Mouse (Mus musculus): ENCODE data around the gene Trim14. TPM values are rescaled to one million over a fixed set of nuclear protein-coding genes. Genes with fewer than 3 reads are reported as not detected.
A peak's percentile ranks its signal among the peaks of the same experiment; 100 is the strongest.
"Not testable (repeated sequence)": the region's sequence is repeated elsewhere in the genome, so short reads cannot be mapped to it uniquely, and the experiment has no call there.

Trim14 gene
- 0.48 and 1.2 TPM in 2 replicates for polyA plus RNA-seq (2015; fragmentation: Nextera tagmentation; extraction: Ambion mirVana)

DNA sequence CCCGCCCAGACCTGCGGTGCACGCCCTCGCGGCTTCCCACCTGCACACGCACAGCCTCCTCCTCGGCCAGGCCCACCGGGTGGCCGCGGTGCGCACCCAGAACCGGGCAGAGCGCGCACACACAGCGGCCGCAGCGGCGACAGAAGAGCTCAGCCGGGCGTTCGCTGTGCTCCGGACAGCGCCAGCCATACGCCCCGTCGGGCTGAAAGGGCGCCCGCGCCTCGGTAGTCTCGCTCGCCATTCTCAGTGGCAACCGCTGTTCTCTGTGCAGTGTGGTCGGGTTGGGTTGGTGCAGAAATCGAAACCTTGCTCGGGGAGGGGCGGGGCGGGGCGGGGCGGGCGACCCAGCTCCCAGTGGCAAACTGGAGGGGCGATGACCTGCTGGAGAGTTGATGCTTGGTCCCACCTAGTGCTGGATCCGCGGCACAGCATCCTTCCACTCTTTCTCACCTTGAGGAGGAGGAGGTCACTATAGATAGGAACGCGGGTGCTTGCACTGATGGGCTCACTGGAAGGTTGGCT is at the start of gene Trim14:
Gene Trim14 (minus strand): TSS at position 302 of the 522 bp plus-strand sequence.
- Histone ChIP-seq H3K27ac (replicated peaks) (no peak within 1 kb of the TSS), H3K4me2 (replicated peaks) (peak within 1 kb of the TSS; percentile 54), H3K4me3 (peak within 1 kb of the TSS; percentile 41), H3K36me3 (no peaks in the 10 kb centered on the region), H3K27me3 (peaks cover 49% of the 10 kb centered on the region), H3K9me3 (no peaks in the 10 kb centered on the region), H3K9ac (replicated peaks) (no peak within 1 kb of the TSS; the same call in 1 of the 2 replicates), H3K4me1 (peaks cover 9% of the 10 kb centered on the region)
- ATAC-seq (replicated peaks): 0 out of 2 replicates have a peak, but pooled peaks have one; percentile 63
- 2% methylated on average over 46 of the region's 46 CpGs for WGBS

DNA sequence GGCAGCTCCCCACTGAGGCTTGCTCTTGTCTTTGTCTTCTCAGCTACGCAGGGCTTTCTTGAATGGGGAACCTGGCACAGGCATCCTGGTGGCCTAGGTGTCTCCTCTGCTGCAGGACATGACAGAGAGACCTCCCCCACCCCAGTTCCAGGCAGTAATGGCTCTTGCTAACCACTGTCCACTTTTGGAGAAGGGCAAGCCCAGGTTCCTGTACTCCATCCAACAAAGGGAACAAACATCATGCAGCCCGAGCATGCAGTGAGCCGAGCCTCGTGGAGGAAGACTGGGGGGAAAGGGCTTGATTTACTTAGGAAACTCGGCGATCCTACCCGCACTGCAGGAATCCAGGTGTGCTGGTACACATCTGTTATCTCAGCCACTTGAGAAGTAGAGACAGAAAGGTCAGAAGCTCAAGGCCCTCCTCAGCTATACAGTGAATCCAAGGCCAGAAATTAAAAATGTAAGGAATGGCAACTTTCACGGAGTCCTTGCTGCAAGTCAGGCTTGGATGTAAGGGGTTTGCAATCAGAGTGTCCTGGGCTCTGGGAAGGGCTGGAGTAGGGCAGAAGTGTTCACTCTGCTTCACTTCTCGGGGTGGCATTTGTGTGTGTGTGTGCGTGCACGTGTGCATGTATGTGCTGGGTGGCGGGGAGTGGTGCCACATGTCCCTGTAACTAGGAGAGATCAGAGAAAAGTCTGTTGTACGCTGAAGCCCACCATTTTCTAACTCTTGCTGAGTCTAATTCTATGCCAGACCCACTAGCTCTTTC is 49.3 kb upstream of the Trim14 start:
- H3K27ac ChIP-seq (replicated peaks): no peak overlapping the region
- ATAC-seq (replicated peaks): no peak

DNA sequence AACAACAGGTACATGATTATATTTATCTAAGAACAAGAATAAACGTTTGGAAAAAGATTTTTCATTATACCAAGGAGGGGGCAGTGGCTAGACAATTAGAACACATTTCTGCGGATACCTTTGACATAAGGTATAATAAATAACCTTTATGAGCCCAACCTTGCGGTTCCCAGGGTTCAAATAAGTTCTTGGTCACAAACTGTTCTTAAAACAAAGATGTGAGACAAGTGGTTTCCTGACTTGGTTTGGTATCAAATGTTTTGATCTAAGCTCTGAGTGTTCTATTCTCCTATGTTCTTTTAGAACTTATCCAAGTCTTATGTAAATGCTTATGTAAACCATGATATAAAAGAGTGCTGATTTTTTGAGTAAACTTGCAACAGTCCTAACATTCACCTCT is 48.6 kb upstream of the Trim14 start:
- not testable (repeated sequence) for H3K9me3 ChIP-seq; H3K27ac ChIP-seq (replicated peaks); H3K9ac ChIP-seq (replicated peaks); ATAC-seq (replicated peaks); H3K4me1 ChIP-seq; H3K4me2 ChIP-seq (replicated peaks); H3K4me3 ChIP-seq; H3K36me3 ChIP-seq; H3K27me3 ChIP-seq
- WGBS: 79% methylated on average over 3 of the region's 3 CpGs

More for the DNA sequence above, 49.3 kb upstream of the Trim14 start:
- Histone ChIP-seq H3K27me3 (no peaks in the 10 kb centered on the region), H3K4me1 (no peaks in the 10 kb centered on the region), H3K9ac (replicated peaks) (no peak overlapping the region), H3K4me3 (no peak overlapping the region), H3K4me2 (replicated peaks) (no peak overlapping the region), H3K9me3 (0 out of 2 replicates have a peak, but pooled peaks cover 4% of the 10 kb centered on the region), H3K36me3 (no peaks in the 10 kb centered on the region)
- WGBS: 81% methylated on average over 13 of the region's 13 CpGs

DNA sequence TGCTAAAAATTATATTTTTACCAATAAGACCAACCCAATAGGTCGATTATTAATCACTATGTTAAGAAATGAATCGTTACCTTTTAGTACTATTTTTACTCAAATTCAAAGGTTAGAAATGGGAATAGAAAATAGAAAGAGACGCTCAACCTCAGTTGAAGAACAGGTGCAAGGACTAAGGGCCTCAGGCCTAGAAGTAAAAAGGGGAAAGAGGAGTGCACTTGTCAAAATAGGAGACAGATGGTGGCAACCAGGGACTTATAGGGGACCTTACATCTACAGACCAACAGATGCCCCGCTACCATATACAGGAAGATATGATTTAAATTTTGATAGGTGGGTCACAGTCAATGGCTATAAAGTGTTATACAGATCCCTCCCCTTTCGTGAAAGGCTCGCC is 48.1 kb upstream of the Trim14 start:
- not testable (repeated sequence) for H3K4me1 ChIP-seq; H3K9me3 ChIP-seq; H3K27me3 ChIP-seq; H3K9ac ChIP-seq (replicated peaks); H3K4me2 ChIP-seq (replicated peaks); ATAC-seq (replicated peaks); H3K27ac ChIP-seq (replicated peaks); H3K36me3 ChIP-seq; H3K4me3 ChIP-seq
- 89% methylated on average over 2 of the region's 6 CpGs for WGBS

DNA sequence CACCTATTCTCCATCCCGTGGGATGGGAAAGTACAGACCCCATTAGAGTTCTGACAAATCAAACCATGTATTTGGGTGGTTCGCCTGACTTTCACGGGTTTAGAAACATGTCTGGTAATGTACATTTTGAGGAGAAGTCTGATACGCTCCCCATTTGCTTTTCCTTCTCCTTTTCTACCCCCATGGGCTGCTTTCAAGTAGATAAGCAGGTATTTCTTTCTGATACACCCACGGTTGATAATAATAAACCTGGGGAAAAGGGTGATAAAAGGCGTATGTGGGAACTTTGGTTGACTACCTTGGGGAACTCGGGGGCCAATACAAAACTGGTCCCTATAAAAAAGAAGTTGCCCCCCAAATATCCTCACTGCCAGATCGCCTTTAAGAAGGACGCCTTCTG is 46.1 kb upstream of the Trim14 start:
- H3K4me3 ChIP-seq; H3K27me3 ChIP-seq; ATAC-seq (replicated peaks); H3K9me3 ChIP-seq; H3K4me2 ChIP-seq (replicated peaks); H3K4me1 ChIP-seq; H3K27ac ChIP-seq (replicated peaks); H3K36me3 ChIP-seq; H3K9ac ChIP-seq (replicated peaks): not testable (repeated sequence)
- WGBS: 93% methylated on average over 9 of the region's 9 CpGs

DNA sequence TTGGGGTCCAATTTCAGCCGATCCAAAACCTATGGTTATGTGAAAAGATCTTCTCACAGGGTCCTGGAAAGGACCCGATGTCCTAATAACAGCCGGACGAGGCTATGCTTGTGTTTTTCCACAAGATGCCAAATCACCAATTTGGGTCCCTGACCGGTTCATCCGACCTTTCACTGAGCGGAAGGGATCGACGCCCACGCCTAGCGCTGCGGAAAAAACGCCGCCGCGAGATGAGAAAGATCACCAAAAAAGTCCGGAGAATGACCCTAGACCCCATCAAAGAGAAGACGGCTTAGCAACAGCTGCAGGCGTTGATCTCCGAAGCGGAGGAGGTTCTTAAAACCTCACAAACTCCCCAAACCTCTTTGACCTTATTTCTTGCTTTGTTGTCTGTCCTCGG is 45.6 kb upstream of the Trim14 start:
- ATAC-seq (replicated peaks); H3K4me2 ChIP-seq (replicated peaks); H3K36me3 ChIP-seq; H3K27ac ChIP-seq (replicated peaks); H3K4me3 ChIP-seq; H3K9me3 ChIP-seq; H3K9ac ChIP-seq (replicated peaks); H3K4me1 ChIP-seq; H3K27me3 ChIP-seq: not testable (repeated sequence)
- 98% methylated on average over 22 of the region's 22 CpGs for WGBS

DNA sequence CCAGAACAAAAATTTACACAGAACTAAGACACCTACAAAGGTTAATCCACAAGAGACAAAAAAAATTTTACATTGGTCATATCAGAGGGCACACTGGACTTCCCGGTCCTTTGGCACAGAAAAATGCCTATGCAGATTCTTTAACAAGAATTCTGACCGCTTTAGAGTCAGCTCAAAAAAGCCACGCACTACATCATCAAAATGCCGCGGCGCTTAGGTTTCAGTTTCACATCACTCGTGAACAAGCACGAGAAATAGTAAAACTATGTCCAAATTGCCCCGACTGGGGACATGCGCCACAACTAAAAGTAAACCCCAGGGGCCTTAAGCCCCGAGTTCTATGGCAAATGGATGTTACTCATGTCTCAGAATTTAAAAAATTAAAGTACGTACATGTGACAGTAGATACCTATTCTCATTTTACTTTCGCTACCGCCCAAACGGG is 44.9 kb upstream of the Trim14 start:
- H3K4me1 ChIP-seq; H3K9ac ChIP-seq (replicated peaks); H3K27ac ChIP-seq (replicated peaks); H3K4me2 ChIP-seq (replicated peaks); ATAC-seq (replicated peaks); H3K9me3 ChIP-seq; H3K27me3 ChIP-seq; H3K36me3 ChIP-seq; H3K4me3 ChIP-seq: not testable (repeated sequence)
- WGBS: 92% methylated on average over 15 of the region's 15 CpGs

DNA sequence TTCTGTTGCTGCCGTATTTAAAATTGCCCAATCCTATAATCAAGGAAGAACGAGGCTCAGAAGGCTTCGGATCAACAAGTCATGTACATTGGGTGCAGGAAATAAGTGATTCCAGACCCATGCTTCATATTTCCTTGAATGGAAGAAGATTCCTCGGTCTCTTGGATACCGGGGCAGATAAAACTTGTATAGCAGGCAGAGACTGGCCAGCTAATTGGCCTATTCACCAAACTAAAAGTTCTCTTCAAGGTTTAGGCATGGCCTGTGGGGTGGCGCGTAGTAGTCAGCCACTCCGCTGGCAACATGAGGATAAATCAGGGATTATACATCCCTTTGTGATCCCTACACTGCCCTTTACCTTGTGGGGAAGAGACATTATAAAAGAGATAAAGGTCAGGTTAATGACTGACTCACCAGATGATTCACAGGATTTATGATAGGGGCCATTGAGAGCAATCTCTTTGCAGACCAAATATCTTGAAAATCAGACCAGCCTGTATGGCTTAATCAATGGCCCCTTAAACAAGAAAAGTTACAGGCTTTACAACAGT is 42.9 kb upstream of the Trim14 start:
- not testable (repeated sequence) for H3K36me3 ChIP-seq; ATAC-seq (replicated peaks); H3K4me2 ChIP-seq (replicated peaks); H3K9me3 ChIP-seq; H3K9ac ChIP-seq (replicated peaks); H3K4me1 ChIP-seq; H3K27ac ChIP-seq (replicated peaks); H3K4me3 ChIP-seq; H3K27me3 ChIP-seq
- 95% methylated on average over 8 of the region's 8 CpGs for WGBS

DNA sequence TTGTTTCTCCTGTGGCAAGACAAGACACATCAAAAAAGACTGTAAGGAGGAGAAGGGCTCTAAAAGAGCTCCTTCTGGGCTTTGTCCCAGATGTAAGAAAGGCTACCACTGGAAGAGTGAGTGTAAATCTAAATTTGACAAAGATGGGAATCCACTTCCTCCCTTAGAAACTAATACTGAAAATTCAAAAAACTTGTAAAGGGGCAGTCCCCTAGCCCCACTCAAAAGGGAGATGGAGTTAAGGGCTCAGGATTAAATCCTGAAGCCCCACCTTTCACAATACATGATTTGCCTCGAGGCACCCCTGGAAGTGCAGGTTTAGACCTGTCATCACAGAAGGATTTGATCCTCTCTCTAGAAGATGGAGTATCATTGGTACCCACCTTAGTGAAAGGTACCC is 42.3 kb upstream of the Trim14 start:
- ATAC-seq (replicated peaks): no peak
- 71% methylated on average over 1 of the region's 1 CpGs for WGBS
- no peaks in the 10 kb centered on the region for H3K4me1 ChIP-seq

DNA sequence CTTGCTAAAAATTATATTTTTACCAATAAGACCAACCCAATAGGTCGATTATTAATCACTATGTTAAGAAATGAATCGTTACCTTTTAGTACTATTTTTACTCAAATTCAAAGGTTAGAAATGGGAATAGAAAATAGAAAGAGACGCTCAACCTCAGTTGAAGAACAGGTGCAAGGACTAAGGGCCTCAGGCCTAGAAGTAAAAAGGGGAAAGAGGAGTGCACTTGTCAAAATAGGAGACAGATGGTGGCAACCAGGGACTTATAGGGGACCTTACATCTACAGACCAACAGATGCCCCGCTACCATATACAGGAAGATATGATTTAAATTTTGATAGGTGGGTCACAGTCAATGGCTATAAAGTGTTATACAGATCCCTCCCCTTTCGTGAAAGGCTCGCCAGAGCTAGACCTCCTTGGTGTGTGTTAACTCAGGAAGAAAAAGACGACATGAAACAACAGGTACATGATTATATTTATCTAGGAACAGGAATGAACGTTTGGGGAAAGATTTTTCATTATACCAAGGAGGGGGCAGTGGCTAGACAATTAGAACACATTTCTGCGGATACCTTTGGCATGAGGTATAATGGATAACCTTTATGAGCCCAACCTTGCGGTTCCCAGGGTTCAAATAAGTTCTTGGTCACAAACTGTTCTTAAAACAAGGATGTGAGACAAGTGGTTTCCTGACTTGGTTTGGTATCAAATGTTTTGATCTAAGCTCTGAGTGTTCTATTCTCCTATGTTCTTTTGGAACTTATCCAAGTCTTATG is 39.8 kb upstream of the Trim14 start:
- ATAC-seq (replicated peaks); H3K9me3 ChIP-seq; H3K4me2 ChIP-seq (replicated peaks); H3K27me3 ChIP-seq; H3K36me3 ChIP-seq; H3K4me3 ChIP-seq; H3K4me1 ChIP-seq; H3K9ac ChIP-seq (replicated peaks); H3K27ac ChIP-seq (replicated peaks): not testable (repeated sequence)
- WGBS: 93% methylated on average over 6 of the region's 10 CpGs

More for the DNA sequence above, 42.3 kb upstream of the Trim14 start:
- no peaks in the 10 kb centered on the region for H3K27me3 ChIP-seq
- no peak overlapping the region for H3K27ac ChIP-seq (replicated peaks)
- H3K9ac ChIP-seq (replicated peaks): no peak overlapping the region
- 0 out of 2 replicates have a peak, but pooled peaks cover 4% of the 10 kb centered on the region for H3K9me3 ChIP-seq
- no peak overlapping the region for H3K4me3 ChIP-seq
- H3K4me2 ChIP-seq (replicated peaks): no peak overlapping the region
- no peaks in the 10 kb centered on the region for H3K36me3 ChIP-seq

DNA sequence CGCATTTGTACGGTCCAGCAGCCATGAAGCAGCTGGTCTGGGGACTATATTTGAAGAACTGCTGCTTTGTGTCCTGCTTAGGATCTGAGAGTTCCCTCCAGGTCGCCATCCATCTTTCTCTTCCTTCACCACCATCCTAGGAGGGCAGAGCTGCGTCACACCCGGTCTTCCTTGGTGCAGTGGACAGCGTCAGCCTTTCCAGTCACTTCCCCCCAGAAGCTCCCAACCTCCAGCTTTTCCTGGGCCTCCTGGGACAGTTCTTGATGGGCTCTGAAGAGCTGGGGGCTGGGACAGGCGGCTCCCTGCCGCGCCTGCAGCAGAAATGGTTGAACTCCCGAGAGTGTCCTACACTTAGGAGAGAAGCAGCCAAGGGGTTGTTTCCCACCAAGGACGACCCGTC is 38.9 kb upstream of the Trim14 start:
- 94% methylated on average over 10 of the region's 12 CpGs for WGBS
- ATAC-seq (replicated peaks): no peak

More for the DNA sequence above, 38.9 kb upstream of the Trim14 start:
- Histone ChIP-seq H3K9me3 (no peaks in the 10 kb centered on the region), H3K4me1 (0 out of 2 replicates have a peak, but pooled peaks cover 2% of the 10 kb centered on the region), H3K27me3 (no peaks in the 10 kb centered on the region), H3K27ac (replicated peaks) (no peak overlapping the region), H3K36me3 (no peaks in the 10 kb centered on the region), H3K4me3 (no peak overlapping the region), H3K4me2 (replicated peaks) (no peak overlapping the region), H3K9ac (replicated peaks) (no peak overlapping the region)

Data from forebrain, embryonic 15.5 days (tissue).